Mouse (Mus musculus): ENCODE measurements around the gene Crabp2. TPM values are rescaled to one million over a fixed set of nuclear protein-coding genes. Genes with fewer than 3 reads are reported as not detected.
A peak's percentile ranks its signal among the peaks of the same experiment; 100 is the strongest.

Crabp2 gene
- polyA plus RNA-seq, 1 experiment = 67.6 TPM

DNA sequence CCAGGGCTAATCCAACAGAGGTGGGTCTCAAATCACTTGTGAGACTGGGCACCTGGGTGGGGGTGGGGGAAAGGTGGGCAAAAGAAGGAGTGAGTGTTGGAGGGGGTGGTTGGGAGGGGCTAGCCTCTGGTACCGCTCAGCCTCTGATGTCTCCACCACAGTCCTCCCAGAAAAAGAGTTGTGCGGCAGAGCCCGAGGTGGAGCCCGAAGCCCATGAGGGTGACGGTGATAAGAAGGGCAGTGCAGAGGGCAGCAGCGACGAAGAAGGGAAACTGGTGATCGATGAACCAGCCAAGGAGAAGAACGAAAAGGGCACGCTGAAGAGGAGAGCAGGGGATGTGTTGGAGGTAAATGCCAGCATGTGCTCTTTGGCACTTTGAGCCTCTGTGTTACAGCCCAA is 34.6 kb upstream of the Crabp2 start:
- Histone ChIP-seq H3K4me3 (no peak overlapping the region), H3ac (ENCODE audit: control insufficient read depth, insufficient read length) (no peak overlapping the region), H3K27me3 (ENCODE audit: control insufficient read depth, insufficient read depth, insufficient read length) (no peaks in the 10 kb centered on the region), H3K79me2 (ENCODE audit: control insufficient read depth, insufficient read depth) (peaks cover 46% of the 10 kb centered on the region), H3K4me2 (ENCODE audit: low read depth) (no peak overlapping the region), H3K36me3 (ENCODE audit: control insufficient read depth, insufficient read depth) (peaks cover 27% of the 10 kb centered on the region)
- no peak for TF ChIP-seq REST (IDR thresholded peaks at IDR 0.05; ENCODE audit: insufficient read depth, insufficient read length)
- no peak for TF ChIP-seq SRF (IDR thresholded peaks at IDR 0.05; ENCODE audit: control insufficient read depth, insufficient read length, low read depth)
- no peak for TF ChIP-seq POLR2A (IDR thresholded peaks at IDR 0.05; ENCODE audit: insufficient read length, low read depth)
- no peak for TF ChIP-seq MAX (IDR thresholded peaks at IDR 0.05; ENCODE audit: low read depth)
- no peak for TF ChIP-seq CEBPB (IDR thresholded peaks at IDR 0.05; ENCODE audit: insufficient read depth, poor library complexity, severe bottlenecking)
- TF ChIP-seq USF1 (IDR thresholded peaks at IDR 0.05; ENCODE audit: low read depth) = no peak
- TF ChIP-seq POLR2AphosphoS2 (IDR thresholded peaks at IDR 0.05; ENCODE audit: insufficient read length, low read depth) = no peak
- no peak for TF ChIP-seq TCF12 (IDR thresholded peaks at IDR 0.05; ENCODE audit: insufficient read depth, poor library complexity, severe bottlenecking)
- TF ChIP-seq E2F4 (IDR thresholded peaks at IDR 0.05; ENCODE audit: insufficient read depth) = no peak
- TF ChIP-seq MYOD1 (IDR thresholded peaks at IDR 0.05; ENCODE audit: control insufficient read depth in 1 of 3, insufficient read length in 2 of 3, low read depth in 2 of 3) = no peak
- TF ChIP-seq MYOG (IDR thresholded peaks at IDR 0.05; ENCODE audit: control insufficient read depth in 1 of 3, insufficient read depth in 1 of 3, insufficient read length in 2 of 3, low read depth in 2 of 3) = no peak
- TF ChIP-seq TCF3 (IDR thresholded peaks at IDR 0.05; ENCODE audit: insufficient read length, low read depth) = no peak

DNA sequence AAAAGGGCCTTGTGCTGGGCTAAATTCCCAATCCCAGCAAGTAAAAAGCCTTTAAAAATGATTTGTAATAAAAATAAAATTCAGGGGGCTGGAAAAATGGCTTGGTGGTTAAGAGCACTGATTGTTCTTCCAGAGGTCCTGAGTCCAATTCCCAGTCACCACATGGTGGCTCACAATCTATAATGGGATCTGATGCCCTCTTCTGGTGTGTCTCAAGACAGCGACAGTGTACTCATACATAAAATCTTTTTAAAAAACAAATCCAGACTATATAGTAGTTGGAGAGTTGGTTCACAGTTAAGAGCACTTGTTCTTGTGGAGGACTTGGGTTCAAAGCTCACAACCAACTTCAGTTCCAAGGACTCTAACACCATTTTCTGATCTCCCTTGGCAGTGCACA is 31.5 kb upstream of the Crabp2 start:
- H3K36me3 ChIP-seq (ENCODE audit: control insufficient read depth, insufficient read depth) = peaks cover 30% of the 10 kb centered on the region
- no peak overlapping the region for H3K4me3 ChIP-seq
- TF ChIP-seq MYOD1 (IDR thresholded peaks at IDR 0.05; ENCODE audit: control insufficient read depth in 1 of 3, insufficient read length in 2 of 3, low read depth in 2 of 3) = no peak
- TF ChIP-seq REST (IDR thresholded peaks at IDR 0.05; ENCODE audit: insufficient read depth, insufficient read length) = no peak
- no peak overlapping the region for H3K4me2 ChIP-seq (ENCODE audit: low read depth)
- no peak overlapping the region for H3ac ChIP-seq (ENCODE audit: control insufficient read depth, insufficient read length)
- H3K79me2 ChIP-seq (ENCODE audit: control insufficient read depth, insufficient read depth) = peaks cover 30% of the 10 kb centered on the region
- H3K27me3 ChIP-seq (ENCODE audit: control insufficient read depth, insufficient read depth, insufficient read length) = no peaks in the 10 kb centered on the region

DNA sequence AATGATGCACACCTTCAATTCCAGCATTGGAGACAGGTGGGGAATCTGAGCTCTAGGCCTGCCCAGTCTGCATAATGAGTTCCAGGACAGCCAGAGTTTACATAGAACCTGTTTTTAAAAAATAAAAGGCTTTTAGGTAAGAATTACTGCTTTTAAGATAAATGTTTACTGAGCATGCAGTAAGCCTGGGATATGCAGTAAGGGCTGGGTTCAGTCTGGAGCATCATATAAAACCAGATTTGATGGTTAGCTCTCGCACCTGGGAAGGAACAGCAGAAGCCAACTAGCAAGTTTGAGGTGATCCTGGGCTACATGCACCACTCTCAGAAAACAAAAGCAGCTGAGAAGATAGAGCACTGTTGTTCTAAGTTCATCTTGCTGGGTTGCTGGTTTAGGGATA is 29.9 kb upstream of the Crabp2 start:
- Histone ChIP-seq H3K4me2 (ENCODE audit: low read depth) (no peak overlapping the region), H3ac (ENCODE audit: control insufficient read depth, insufficient read length) (no peak overlapping the region), H3K27me3 (ENCODE audit: control insufficient read depth, insufficient read depth, insufficient read length) (no peaks in the 10 kb centered on the region), H3K79me2 (ENCODE audit: control insufficient read depth, insufficient read depth) (peaks cover 15% of the 10 kb centered on the region), H3K4me3 (no peak overlapping the region), H3K36me3 (ENCODE audit: control insufficient read depth, insufficient read depth) (peaks cover 35% of the 10 kb centered on the region)
- TF ChIP-seq MAX (IDR thresholded peaks at IDR 0.05; ENCODE audit: low read depth) (no peak), USF1 (IDR thresholded peaks at IDR 0.05; ENCODE audit: low read depth) (no peak), MYOG (IDR thresholded peaks at IDR 0.05; ENCODE audit: control insufficient read depth in 1 of 3, insufficient read depth in 1 of 3, insufficient read length in 2 of 3, low read depth in 2 of 3) (no peak), POLR2AphosphoS2 (IDR thresholded peaks at IDR 0.05; ENCODE audit: insufficient read length, low read depth) (no peak), CEBPB (IDR thresholded peaks at IDR 0.05; ENCODE audit: insufficient read depth, poor library complexity, severe bottlenecking) (no peak), REST (IDR thresholded peaks at IDR 0.05; ENCODE audit: insufficient read depth, insufficient read length) (no peak), MYOD1 (IDR thresholded peaks at IDR 0.05; ENCODE audit: control insufficient read depth in 1 of 3, insufficient read length in 2 of 3, low read depth in 2 of 3) (no peak), E2F4 (IDR thresholded peaks at IDR 0.05; ENCODE audit: insufficient read depth) (no peak), POLR2A (IDR thresholded peaks at IDR 0.05; ENCODE audit: insufficient read length, low read depth) (no peak), SRF (IDR thresholded peaks at IDR 0.05; ENCODE audit: control insufficient read depth, insufficient read length, low read depth) (no peak), TCF12 (IDR thresholded peaks at IDR 0.05; ENCODE audit: insufficient read depth, poor library complexity, severe bottlenecking) (no peak), TCF3 (IDR thresholded peaks at IDR 0.05; ENCODE audit: insufficient read length, low read depth) (no peak)

GRCm38 (mm10) chr3:87919336-87920108 is 28.9 kb upstream of the Crabp2 start, which contains the start of gene Mrpl24:
Mrpl24 (plus strand) TSS chr3:87919506.
- Histone ChIP-seq H3K36me3 (ENCODE audit: control insufficient read depth, insufficient read depth) (peaks cover 38% of the 10 kb centered on the region), H3K79me2 (ENCODE audit: control insufficient read depth, insufficient read depth) (peaks cover 15% of the 10 kb centered on the region), H3K4me2 (ENCODE audit: low read depth) (peak within 1 kb of the TSS; percentile 100), H3ac (ENCODE audit: control insufficient read depth, insufficient read length) (peak within 1 kb of the TSS; percentile 48), H3K4me3 (peak within 1 kb of the TSS; percentile 46), H3K27me3 (ENCODE audit: control insufficient read depth, insufficient read depth, insufficient read length) (no peaks in the 10 kb centered on the region)
- TF ChIP-seq MYOD1 (IDR thresholded peaks at IDR 0.05; ENCODE audit: control insufficient read depth in 1 of 3, insufficient read length in 2 of 3, low read depth in 2 of 3) (no peak), POLR2A (IDR thresholded peaks at IDR 0.05; ENCODE audit: insufficient read length, low read depth) (peak; percentile 13), TCF3 (IDR thresholded peaks at IDR 0.05; ENCODE audit: insufficient read length, low read depth) (no peak), CEBPB (IDR thresholded peaks at IDR 0.05; ENCODE audit: insufficient read depth, poor library complexity, severe bottlenecking) (0 out of 2 replicates have a peak, but pooled peaks have one; percentile 22), REST (IDR thresholded peaks at IDR 0.05; ENCODE audit: insufficient read depth, insufficient read length) (no peak), MYOG (IDR thresholded peaks at IDR 0.05; ENCODE audit: control insufficient read depth in 1 of 3, insufficient read depth in 1 of 3, insufficient read length in 2 of 3, low read depth in 2 of 3) (no peak), POLR2AphosphoS2 (IDR thresholded peaks at IDR 0.05; ENCODE audit: insufficient read length, low read depth) (peak; percentile 85), SRF (IDR thresholded peaks at IDR 0.05; ENCODE audit: control insufficient read depth, insufficient read length, low read depth) (no peak)

All from myocyte (in vitro differentiated cells).